Mouse (Mus musculus): ENCODE data around the gene Vat1l. TPM values are rescaled to one million over a fixed set of nuclear protein-coding genes. Genes with fewer than 3 reads are reported as not detected.

The Vat1l gene
- polyA plus RNA-seq, 1 experiment from 2014 or later, result 0.05 TPM

DNA sequence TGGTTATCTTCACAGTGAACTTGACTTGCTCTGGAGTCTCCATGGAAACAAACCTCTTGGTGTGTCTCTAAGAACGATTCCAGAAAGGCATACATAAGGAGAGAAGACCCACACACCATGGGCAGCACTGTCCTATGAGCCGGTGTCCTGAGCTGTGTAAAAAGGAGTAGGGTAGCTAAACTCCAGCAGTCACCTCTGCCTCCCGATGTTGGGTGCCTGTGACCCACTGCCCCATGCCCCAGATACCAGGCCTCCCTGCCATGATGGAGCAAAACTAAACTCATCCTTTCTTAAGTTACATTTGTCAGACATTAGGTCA, 90.3 kb downstream of the Vat1l start:
- DNase-seq (ENCODE audit: low spot score), result no peak

DNA sequence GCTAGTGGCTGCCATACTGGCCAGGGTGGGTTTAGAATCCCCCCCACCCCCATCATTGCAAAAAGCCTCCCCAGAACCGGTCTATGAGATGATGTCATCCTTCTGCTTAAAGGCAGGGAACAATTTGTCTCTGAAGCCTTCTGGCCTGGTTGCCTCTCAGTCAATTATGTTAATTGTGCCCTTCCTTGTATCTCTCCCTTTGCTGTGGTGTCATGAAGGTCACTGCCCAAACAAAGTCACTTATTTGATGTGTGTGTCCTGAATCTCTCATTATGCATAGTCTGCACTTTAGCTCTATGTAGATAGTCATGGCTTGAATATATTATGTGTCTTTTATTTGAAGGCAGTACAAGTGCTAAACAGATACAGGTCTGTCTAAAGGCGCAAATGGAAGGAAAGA, 92.8 kb downstream of the Vat1l start:
- DNase-seq (ENCODE audit: low spot score), result no peak

DNA sequence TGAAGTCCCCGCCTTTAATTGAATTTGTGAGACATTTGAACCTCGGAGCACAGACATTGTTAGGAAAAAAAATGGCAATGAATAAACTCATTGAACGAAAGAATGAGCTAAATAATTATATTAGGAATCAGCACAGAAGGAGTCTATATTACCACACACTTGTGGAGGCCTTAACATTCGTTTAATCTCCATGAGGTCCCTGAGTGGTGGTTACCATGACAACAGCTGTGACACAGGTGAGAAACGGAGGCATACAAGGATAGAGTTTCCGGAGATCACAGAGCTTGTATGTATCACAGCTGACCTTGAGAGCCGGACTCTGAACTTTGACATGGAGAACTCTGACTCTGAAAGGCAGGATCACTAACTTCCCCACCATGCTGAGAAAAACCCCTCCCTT, 94.7 kb downstream of the Vat1l start:
- no peak for DNase-seq (ENCODE audit: low spot score)

DNA sequence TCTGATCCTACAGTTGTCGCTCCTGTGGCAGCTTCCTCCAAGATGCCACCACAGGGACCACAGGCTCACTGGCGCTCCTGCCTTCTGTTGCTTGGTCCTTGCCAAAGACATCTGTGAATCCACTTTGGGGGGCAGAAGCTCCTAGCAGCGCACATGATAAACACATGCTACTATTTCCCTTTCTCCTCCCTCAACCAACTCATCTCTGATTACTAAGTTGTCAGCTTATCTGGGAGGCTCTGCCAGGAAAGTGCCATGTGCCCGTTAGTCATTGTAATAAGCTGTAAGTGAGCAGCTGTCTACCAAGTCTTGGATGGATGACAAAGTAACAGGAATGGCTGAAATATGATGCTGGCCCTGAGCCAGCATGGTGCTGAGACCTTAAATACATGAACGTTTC, 100.9 kb downstream of the Vat1l start:
- no peak for DNase-seq (ENCODE audit: low spot score)

DNA sequence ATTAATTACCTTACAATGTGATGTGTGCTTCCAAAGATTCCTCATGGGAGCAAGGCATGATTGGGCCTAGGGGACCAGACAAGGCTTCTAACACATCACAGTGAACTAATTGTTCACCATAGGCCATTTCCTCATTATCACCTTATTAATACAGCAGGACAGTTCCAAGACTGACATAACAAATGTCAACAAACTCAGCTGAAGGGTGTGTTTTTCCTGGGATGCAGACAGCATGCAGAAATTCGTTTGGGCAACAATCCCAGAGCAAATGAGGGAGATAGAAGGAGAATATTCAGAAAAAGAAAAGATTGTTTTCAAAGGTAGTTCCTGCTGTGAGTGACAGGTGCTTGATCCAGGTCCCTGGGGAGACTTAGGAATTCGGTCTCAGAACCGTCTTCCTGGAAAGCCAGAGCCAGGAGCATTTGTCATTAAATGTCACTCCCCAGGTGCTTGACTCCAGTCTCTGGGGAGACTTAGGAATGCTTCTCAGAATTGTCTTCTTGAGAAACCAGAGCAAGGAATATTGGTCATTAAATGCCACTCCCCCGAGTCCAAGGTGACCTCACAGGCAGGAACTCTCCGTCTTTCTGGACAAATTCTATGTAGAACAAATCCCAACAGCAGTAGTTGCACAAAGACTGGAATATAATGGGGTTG, 109.4 kb downstream of the Vat1l start:
- DNase-seq (ENCODE audit: low spot score), result no peak

DNA sequence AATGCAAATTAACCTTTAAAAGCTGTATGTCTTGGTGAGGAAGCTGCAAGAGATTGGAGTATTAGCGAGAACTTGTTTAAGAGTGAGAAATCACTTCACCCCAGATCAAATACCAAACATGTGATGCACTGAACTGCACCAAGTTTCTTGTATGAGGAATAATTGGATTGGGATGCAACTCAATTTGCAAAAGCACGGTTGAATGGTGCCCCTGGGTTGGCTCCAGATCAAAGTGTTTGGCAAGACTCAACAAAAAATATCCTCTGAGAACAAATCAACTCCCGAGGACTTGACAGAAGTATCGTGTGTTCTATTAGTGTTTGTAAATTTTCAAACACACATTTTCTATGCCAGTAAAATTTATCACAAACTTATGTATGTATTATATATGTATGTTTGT, 112.7 kb downstream of the Vat1l start:
- DNase-seq (ENCODE audit: low spot score), result no peak

DNA sequence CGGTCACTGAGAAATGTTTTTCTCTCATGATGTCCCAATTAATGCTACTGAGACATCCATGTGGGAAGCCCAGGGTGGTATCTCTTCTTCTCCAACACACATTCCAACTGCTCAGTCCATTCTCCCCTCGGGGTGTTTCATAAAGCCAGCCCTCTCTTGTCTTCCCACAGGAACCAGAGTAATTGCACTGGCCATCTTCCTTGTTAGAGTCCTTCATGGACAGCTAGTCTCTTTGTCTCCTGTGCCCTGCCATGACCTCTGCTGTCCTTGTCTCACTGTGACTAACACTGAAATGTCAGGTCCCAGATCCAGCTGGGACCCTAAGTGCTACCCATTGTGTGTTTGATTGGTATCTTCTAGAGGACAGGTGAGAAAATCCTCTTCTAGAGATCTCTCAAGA, 116.7 kb downstream of the Vat1l start:
- no peak for DNase-seq (ENCODE audit: low spot score)

DNA sequence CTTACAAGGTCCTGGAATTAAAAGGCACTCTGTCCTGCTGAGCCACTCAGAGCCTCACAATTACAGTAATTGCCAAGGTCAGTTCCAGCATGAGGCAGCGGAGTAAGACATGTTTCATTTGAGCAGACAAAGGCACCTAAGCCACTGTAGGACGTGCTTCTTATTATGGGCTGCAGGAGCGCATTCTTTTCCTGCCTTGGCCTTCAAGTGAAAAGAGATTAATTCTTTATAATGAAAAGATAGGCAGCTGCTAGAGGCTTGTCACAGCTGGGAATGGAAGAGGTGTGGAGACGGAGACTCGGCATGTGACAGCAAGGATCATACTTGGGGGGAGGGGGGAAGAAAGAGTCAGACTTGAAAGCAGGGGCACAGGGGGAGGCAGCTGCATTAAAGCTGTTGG, 126.5 kb downstream of the Vat1l start:
- no peak for DNase-seq (ENCODE audit: low spot score)

DNA sequence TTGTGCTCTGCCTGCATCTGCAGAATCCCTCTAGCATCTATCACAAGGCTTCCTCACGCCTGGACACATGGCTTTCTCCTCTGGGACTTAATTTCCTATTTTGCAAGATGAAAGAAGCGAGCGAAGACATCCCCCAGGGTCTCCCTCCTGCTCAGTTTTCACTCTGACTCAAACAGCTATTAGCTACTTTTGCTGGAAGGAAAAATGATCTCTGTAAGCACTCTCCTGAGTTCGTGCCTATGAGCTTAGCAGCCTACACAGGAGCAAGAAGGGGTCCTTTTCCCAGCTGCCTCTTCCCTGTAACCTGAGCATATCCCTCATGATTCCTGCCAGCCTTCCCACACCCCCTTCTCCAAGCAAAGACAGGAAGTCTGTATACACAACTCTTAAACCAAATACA, 127.5 kb downstream of the Vat1l start:
- DNase-seq (ENCODE audit: low spot score), result no peak

DNA sequence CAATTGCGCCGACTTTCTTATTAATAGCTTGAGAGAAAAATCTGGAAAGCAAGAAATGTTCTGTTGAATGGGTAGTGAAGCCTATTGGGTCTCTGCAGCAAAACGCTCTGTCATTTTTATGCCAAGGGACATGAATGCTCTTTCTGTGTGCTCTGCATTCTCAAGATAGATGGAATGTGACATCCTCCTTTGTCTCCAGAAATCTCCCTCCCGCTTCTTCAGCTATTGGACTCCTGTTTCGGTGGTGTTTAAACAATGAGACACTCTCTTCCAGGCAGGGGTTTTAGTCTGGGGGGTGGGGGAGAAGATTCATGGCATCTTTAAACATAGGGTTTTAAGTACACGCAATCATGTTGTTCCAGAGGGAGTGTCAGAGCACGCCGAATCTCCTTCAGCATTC, 130.3 kb downstream of the Vat1l start:
- no peak for DNase-seq (ENCODE audit: low spot score)

DNA sequence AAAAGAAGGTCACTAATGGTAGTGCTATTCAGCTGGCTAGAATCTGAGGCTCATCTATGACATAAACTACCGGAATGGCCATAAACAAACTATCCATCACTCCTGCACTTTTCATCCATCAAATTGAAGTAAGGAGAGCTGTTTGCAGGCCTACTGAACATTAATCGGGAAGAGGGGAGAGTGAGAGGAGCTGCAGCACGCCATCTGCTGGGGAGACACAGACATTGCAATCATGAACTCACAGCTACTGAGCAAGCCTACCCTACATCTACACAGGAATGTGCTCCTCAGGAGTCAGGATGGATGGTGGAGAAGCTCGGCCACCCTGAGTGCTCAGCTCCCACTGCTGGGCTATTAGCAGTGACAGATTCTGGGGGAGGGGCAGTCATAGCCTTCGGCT, 136.9 kb downstream of the Vat1l start:
- DNase-seq (ENCODE audit: low spot score), result no peak

DNA sequence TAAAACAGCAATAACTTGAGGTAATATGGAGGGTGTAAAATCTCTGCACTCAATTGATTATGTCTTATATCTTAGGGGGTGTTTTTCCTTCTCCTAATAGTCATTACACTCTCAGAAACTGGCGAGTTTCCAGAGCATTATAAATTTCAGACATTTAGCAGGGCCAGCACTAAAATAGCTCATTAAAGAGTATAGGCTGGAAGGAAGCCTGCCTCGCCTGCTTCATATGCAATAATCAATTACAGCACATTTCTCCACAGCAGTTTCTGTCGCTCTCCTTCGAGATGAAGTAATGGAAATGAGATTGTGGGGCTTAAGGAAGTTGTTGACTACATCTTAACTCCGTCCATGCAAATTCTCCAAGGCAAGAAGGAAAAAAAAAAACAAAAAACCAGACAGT, 139.4 kb downstream of the Vat1l start:
- no peak for DNase-seq (ENCODE audit: low spot score)

DNA sequence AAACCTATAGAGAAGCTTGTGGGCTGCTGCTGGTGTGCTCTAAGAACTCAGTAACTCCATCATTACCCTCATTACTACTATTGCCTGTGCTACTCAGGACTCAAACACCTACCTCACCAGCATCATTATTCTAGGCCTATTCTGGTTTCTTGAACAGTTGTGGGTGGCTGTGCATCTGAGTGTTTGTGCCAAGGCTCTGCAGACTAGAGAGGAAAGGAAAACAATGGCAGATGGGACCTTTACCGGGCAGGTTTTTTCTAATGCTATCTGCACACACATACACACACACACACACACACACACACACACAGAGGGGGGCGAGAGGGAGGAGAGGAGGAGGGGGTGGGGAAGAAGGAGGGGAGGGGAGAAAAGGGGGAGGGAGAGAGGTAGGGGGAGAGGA, 140.6 kb downstream of the Vat1l start:
- DNase-seq (ENCODE audit: low spot score), result no peak

DNA sequence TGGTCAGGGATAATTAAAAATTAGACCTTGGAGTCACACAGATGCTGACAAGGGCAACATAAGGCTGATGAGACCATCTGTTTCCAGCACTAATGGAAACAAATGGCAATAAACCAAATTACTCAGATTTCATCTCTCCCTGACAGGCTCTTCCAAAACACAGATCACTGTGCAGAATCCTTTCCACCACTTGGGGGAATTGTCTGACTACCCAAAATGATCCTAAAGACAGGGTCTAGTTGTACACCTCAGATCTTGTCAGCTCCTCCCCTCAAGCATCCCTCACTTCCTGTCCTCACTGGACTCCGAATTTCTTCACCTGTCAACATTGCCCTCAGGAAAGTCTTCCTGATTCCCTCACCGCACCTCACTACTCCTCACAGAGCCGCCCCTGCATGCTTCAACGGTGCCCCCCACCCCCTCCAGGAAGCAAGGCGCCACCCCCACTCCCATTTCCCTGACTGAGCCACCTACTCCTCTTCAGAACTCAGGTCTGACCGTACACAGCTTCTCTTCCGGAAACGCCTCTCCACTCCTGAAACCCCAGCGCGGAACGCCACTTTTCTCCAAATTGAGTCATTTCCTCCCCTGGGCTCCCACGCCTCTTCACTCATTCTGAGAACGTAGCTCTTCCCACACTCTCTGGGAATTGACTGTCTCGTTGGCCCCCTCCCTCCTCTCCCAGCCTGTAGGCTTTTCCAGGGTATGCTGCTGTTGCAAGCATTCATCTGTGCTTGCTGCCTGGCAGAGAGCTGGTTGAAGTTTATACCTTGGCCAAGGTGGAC, 146.4 kb downstream of the Vat1l start:
- DNase-seq (ENCODE audit: low spot score), result no peak

DNA sequence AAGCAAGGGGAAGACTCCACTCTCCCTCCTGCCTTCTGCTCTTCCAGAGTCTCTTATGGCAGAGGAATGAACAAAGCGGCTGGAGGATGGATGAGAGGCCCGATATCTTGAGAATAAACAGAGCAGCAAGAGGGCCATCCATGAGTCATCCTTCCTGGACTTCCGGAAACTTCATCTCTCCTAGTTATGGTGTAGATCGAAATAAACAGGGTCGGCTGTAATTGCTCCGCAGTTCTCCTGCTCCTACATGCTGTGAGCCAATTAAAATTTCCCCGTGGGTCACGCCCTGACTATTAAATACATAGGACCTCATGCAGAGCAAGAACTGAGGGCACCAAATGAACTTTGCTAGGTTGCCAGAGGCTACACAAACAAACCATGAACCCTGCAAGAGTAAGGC, 155.1 kb downstream of the Vat1l start:
- DNase-seq (ENCODE audit: low spot score), result no peak

DNA sequence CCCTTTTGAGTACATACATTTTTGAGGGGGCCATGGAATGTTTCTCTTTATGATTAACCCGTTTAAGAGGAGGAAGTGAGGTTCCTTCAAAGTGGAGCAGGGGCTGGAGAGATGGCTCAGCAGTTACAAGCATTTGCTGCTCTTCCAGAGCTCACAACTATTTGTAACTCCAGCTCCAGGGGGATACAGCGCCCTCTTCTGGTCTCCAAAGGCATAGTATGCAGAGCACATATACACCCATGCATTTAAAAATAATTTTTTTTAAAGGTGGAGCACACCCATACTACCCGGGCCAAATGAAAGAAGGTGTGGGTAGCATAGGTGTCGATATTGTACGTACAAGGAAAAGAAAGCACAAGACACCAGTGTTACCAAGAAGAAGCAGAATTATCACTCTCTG, 157.8 kb downstream of the Vat1l start:
- DNase-seq (ENCODE audit: low spot score), result no peak

DNA sequence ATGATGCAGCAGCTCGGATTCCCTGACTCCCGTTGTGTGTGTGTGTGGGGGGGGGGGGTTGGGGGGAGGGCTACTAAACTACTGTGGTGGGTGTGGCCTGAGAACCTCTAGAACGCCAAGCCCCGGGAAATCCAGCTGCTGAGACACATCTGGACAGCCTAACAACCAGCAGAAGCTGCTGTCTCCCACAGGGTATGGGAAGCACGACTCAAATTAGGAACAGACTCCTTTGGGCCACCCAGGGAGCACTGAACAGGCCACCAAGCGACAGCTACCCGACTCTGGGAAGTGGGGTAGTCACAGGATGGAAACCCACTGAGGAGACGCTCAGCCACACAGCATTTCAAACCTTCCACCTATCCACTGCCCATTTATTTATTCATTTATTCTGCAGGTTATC, 158.2 kb downstream of the Vat1l start:
- DNase-seq (ENCODE audit: low spot score), result no peak

DNA sequence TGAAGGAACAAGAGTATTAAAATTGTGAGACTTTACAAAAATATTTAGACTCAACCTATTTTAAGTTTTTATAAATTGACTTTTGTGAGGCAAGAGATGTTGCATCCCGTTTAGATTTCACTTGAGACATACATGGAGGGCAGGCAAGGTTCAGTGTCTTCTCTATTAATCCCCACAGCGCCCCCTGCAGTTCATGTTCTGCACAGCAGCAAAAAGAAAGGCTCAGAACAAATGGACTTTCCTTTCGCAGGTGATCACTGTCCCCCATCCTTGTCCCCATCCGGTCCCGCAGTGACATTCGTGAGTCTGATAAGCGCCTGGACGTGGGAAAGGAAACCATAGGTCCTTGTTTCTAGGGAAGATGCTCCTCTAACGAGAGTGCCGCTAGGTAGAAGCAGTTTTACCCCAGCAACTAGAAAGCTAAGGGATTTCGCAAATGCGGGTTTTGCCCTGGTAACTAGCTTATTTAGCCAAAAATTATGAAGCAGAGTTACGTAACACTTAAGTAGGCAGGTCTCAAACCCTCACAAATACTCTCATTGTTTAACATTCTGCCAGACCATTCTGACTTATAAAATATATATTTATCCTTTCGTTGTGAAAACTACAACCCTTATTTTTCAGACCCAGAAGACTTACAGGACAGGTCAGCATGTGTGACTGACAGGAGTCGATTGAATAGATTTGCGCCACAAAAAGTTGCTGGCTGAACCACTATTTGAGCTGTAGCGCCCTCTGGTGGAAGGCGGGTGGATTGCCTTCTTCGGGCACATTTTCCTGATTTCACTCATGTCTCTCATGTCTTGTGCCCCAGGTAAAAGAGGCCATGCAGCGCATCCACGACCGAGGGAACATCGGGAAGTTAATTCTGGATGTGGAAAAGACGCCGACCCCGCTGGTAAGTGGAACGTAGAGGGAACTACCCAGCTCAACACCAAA, 163.9 kb downstream of the Vat1l start:
- DNase-seq (ENCODE audit: low spot score), result peak; percentile 41

DNA sequence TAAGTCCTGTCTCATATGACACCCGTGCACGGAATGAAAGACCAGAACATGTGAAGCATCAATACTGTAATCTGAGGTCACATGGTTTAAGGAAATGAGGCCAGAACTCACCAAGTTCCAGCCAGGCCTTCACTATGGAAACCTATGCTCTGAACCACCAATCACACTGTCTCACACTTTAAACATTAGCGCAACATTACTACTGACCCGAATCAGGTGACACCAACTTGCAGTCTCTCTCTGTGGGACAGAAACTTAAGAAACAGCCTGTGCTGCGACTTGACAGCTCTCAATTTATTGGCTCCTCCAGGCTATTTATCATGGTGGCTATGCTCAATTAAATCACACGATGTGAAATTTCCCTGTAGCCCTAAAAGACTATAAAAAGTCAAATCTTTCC, 169.0 kb downstream of the Vat1l start:
- no peak for DNase-seq (ENCODE audit: low spot score)

DNA sequence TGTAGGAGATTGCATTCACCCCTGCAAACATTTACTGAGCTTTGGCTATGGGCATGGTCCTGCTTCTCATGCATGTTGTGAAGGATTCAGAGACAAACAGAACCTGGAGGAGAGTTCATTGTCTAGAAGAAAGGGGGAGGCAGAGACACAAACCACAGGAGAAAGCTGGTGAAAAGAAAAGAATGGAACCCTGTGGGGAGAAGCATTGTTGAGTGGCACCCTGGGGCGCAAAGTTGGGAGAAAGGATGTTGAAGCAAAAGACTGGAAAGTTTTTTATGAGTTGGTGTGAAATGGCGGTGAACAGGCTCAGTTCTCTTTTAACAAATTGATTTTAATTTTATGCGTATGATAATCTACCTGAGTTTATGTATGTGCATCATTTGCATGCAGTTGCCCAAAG, 178.8 kb downstream of the Vat1l start:
- DNase-seq (ENCODE audit: low spot score), result no peak

DNA sequence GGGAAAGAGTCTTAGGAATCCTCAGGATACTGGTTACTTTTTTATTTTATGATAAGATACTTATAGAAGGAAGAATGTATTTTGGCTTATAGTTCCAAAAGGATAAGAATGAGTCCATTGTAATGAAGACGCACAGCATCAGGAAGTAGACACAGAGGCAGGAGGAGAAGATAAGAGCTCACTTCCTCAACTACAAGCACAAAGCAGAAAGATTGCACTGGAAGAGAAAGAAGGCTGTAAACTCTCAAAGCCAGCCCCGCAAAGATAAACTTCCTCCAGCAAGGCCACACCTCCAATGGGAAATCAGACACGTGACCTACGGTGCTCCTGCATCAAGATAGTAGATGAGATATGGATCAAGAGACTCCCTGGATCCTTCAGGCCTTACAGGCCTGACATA, 182.1 kb downstream of the Vat1l start:
- DNase-seq (ENCODE audit: low spot score), result no peak

All from thymus, postnatal 0 days (tissue).